Mouse (Mus musculus) forelimb bud, embryonic 11.5 days (tissue): Measurements from ENCODE around the gene Dmwd.

Source experiments
- DNase-seq: peaks from one replicate; pipeline ENCODE4 v3.0.0-alpha.2; 2012; ENCODE audit warnings: low read depth, low spot score

Gene Dmwd

GRCm38 (mm10) chr7:19075723-19076585, at the start of gene Dmwd:
Dmwd (plus strand) TSS chr7:19076227.
- peak; percentile 99 for DNase-seq

GRCm38 (mm10) chr7:19028067-19028466, 48.0 kb upstream of the Dmwd start:
- DNase-seq, result no peak

- DNase-seq, result peak; percentile 71
Observed at GRCm38 (mm10) chr7:19029084-19029653, 46.9 kb upstream of the Dmwd start.

GRCm38 (mm10) chr7:19031641-19032040, 44.4 kb upstream of the Dmwd start:
- DNase-seq, result no peak

GRCm38 (mm10) chr7:19044616-19045015, 31.4 kb upstream of the Dmwd start:
- no peak for DNase-seq

GRCm38 (mm10) chr7:19046286-19047069, 29.5 kb upstream of the Dmwd start:
- DNase-seq, result no peak

- no peak for DNase-seq
Observed at GRCm38 (mm10) chr7:19048006-19048527, 28.0 kb upstream of the Dmwd start.

- no peak for DNase-seq
Observed at GRCm38 (mm10) chr7:19049252-19049651, 26.8 kb upstream of the Dmwd start.

- DNase-seq, result no peak
Observed at GRCm38 (mm10) chr7:19050172-19050571, 25.9 kb upstream of the Dmwd start.

GRCm38 (mm10) chr7:19051161-19051560, 24.9 kb upstream of the Dmwd start:
- no peak for DNase-seq

- no peak for DNase-seq
Observed at GRCm38 (mm10) chr7:19052345-19053135, 23.5 kb upstream of the Dmwd start.

- no peak for DNase-seq
Observed at GRCm38 (mm10) chr7:19053136-19053532, 22.9 kb upstream of the Dmwd start.

- DNase-seq, result peak; percentile 64
Observed at GRCm38 (mm10) chr7:19054047-19054776, 21.8 kb upstream of the Dmwd start, which contains the start of gene Rsph6a. Rsph6a (plus strand) TSS chr7:19054690.

GRCm38 (mm10) chr7:19054777-19055076, 21.3 kb upstream of the Dmwd start:
- DNase-seq, result no peak

- DNase-seq, result no peak
Observed at GRCm38 (mm10) chr7:19055108-19055507, 20.9 kb upstream of the Dmwd start.

GRCm38 (mm10) chr7:19057405-19057804, 18.6 kb upstream of the Dmwd start:
- no peak for DNase-seq

- no peak for DNase-seq
Observed at GRCm38 (mm10) chr7:19065896-19066295, 10.1 kb upstream of the Dmwd start.

GRCm38 (mm10) chr7:19067063-19067462, 9.0 kb upstream of the Dmwd start:
- no peak for DNase-seq

- no peak for DNase-seq
Observed at GRCm38 (mm10) chr7:19067935-19068334, 8.1 kb upstream of the Dmwd start.

- DNase-seq, result peak; percentile 80
Observed at GRCm38 (mm10) chr7:19068707-19069106, 7.3 kb upstream of the Dmwd start.

- no peak for DNase-seq
Observed at GRCm38 (mm10) chr7:19069500-19069899, 6.5 kb upstream of the Dmwd start.
